Mouse (Mus musculus) kidney, postnatal 10 days (tissue): ENCODE measurements around the gene Dupd1.
A peak's percentile ranks its signal among the peaks of the same experiment; 100 is the strongest.

Source experiments
- DNase-seq: peaks from one replicate; pipeline ENCODE4 v3.0.0; 2021; ENCODE audit warnings: mixed read lengths

Gene Dupd1

GRCm38 (mm10) chr14:21714486-21714885 is at the start of gene Dupd1:
Gene Dupd1 (minus strand): TSS chr14:21714576.
- no peak for DNase-seq

DNA sequence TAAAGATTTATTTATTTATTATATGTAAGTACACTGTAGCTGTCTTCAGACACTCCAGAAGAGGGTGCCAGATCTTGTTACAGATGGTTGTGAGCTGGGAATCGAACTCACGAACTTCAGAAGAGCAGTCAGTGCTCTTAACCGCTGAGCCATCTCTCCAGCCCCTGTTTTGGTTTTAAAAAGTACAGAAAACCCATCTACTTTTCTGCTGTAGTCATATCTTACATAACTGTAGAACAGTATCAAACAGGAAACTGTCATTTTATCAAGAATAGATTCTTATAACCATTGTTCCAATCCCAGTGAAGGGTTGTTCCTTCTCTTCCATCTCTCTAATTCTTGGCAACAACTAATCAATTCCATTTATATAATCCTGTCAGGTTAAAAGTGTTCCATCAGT is 49.4 kb upstream of the Dupd1 start:
- no peak for DNase-seq

- DNase-seq, result no peak
Observed at GRCm38 (mm10) chr14:21761560-21761959, 47.2 kb upstream of the Dupd1 start.

DNA sequence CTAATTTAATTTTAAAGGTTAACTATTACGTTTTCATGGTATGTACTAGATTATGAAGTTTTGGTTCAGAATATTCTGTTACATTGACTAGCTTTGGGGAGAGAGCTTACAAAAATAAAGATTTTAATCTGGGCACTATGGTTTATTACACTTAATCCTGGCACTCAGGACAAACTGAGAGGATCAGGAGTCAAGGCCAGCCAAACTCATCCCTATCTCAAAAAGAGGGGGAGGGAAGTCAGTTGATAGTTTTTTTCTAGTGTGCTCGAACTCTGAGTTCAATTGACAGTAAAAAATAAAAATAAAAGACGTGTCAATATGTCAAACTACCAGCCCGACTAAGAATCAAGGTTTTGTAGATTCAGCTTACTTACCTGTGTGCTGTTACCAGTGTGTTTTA is 39.0 kb upstream of the Dupd1 start:
- DNase-seq, result no peak

- no peak for DNase-seq
Observed at GRCm38 (mm10) chr14:21752411-21752810, 38.0 kb upstream of the Dupd1 start.

GRCm38 (mm10) chr14:21750881-21751542 is 36.6 kb upstream of the Dupd1 start, which contains the start of gene Dusp13:
Gene Dusp13 (minus strand): TSS chr14:21751181.
- peak; percentile 78 for DNase-seq

DNA sequence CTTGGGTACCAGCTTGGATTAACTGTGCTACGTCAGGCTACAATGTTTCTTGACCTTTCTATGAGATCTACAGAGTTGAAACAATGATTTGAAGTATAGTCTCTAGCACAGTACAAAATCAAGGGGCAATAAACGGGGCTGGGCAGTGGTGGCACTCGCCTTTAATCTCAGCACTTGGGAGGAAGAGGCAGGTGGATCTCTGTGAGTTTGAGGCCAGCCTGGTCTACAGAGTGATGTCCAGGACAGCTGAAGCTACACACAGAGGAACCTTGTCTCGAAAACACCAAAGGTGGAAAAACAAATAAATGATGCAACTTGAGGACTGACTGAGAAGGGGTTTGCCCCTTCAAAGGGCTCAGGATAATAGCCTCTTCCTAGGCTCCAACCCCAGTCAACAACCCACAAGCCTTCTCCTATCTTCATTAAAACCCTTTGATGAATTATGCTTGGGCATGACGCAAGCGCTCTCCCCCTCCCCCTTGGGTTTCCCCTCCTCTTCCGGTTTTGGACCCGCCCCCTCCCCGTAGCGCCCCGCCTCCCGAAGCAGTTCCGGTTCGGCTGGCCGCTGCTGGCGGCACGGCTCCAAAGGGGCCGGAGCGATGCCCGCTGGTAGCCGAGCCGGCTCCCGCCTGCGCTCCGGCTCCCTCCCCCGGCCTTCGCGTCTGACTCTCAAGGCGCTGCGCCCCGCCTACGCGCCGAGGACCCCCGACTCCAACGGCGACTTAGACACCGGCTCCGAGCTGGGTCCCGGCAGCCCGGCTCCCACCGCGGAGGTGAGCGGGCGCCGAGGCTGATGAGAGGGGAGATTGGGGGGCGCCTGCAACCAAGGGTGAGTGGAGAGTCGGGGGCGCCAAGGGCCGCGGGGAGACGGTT is 35.9 kb upstream of the Dupd1 start, which contains the start of gene Samd8:
Gene Samd8 (plus strand): TSS at position 524 of the 873 bp plus-strand sequence.
- peak; percentile 93 for DNase-seq

- peak; percentile 82 for DNase-seq
Observed at GRCm38 (mm10) chr14:21748142-21748870, 33.9 kb upstream of the Dupd1 start.

GRCm38 (mm10) chr14:21747436-21748141 is 33.2 kb upstream of the Dupd1 start:
- no peak for DNase-seq

DNA sequence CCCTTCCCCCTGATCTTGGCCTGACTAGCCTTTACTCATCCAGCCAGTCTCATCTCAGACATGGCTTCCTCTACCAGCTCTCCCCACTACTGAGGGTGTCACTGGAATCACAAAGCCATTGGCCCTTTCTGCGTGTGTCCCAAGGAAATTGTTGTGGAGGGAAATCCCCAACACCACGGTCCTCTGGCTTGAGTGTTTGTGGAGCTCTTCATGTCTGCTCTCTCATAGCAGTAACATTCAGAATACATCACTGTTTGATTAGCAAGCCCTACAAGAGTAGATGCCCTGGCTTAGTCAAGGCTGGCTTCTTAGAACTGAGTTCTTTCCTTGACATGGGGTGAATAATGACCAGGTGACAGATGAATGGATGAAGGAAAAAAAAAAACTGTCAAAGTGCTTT is 32.5 kb upstream of the Dupd1 start:
- no peak for DNase-seq

- no peak for DNase-seq
Observed at GRCm38 (mm10) chr14:21746251-21746650, 31.9 kb upstream of the Dupd1 start.

- DNase-seq, result no peak
Observed at GRCm38 (mm10) chr14:21745149-21745548, 30.8 kb upstream of the Dupd1 start.

- no peak for DNase-seq
Observed at GRCm38 (mm10) chr14:21744169-21744568, 29.8 kb upstream of the Dupd1 start.

- DNase-seq, result no peak
Observed at GRCm38 (mm10) chr14:21742441-21742840, 28.1 kb upstream of the Dupd1 start.

DNA sequence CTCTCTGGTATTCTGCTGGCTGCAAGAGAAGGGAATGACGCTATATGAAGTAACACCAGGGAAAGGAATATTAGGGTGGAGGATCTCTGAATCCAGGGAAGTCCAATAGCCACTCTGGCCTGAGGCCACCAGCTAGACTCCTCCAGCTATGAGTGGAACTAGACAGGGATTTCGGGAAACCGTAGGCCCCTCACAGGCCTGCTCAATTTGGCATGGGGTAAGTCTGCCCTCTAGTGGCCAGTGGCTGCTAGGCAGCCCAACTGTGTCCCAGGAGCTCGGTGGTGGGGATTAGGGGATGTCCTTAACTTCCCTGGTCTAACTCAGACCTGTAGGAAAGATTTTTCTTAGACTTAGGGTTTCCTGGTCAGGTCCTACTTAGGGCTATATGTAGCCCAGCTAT is 27.4 kb upstream of the Dupd1 start:
- DNase-seq, result peak; percentile 89

- DNase-seq, result no peak
Observed at GRCm38 (mm10) chr14:21741314-21741713, 26.9 kb upstream of the Dupd1 start.

DNA sequence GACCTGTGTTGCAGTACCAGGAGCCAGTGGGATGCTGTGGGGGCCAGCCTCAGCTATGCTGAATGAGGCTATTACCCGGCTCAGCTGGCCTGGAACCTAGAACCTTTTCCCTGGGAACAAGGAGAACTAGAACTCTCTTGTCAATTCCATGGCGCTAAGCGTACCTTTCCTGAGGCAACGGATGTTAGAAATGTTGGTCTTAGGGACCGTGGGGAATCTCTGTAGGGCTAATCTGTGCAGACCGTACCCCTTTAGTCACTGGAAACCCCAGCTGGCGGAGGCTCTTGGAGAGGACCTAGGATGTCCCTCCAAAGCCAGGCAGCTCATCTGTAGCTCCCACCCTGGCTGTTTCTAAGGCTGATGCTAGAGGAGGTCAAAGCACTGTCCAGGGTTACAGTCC is 26.0 kb upstream of the Dupd1 start:
- no peak for DNase-seq

DNA sequence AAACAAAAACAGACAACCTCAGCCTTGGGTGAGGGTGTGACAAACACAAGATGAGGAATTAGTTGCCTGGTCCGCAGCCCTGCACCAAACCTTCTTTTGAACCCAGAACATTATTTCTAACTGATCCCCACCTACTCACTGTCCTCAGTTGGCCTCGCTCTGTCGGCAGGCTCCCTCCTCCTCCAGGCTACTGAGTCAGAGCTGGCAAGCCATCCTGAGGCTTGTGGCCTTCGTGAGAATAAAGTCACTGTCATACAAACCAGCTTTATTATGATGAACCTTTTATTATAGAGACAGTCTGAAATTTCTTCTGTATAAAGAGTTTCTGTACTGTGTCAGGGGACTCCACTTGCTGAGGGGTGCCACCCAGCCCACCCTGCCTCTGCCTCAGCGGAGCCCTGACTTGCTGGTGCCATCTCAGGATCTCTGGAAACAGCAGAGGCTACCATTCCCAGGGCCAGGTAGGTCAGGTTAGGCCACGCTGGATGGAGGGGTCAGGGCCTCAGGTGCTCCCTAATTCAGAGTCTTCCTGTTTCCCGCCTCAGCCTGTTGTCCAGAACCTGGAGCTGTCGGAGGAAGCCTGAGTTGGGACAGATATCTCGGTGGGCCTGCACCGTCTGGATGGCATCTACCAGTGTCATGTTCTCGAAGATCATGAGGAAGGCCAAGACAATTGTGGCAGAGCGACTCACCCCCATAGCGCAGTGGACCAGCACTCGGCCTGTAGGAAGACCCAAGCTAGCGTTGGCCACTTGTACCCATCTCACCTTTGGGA is 18.9 kb upstream of the Dupd1 start:
- DNase-seq, result no peak

- no peak for DNase-seq
Observed at GRCm38 (mm10) chr14:21729936-21730335, 15.6 kb upstream of the Dupd1 start.

DNA sequence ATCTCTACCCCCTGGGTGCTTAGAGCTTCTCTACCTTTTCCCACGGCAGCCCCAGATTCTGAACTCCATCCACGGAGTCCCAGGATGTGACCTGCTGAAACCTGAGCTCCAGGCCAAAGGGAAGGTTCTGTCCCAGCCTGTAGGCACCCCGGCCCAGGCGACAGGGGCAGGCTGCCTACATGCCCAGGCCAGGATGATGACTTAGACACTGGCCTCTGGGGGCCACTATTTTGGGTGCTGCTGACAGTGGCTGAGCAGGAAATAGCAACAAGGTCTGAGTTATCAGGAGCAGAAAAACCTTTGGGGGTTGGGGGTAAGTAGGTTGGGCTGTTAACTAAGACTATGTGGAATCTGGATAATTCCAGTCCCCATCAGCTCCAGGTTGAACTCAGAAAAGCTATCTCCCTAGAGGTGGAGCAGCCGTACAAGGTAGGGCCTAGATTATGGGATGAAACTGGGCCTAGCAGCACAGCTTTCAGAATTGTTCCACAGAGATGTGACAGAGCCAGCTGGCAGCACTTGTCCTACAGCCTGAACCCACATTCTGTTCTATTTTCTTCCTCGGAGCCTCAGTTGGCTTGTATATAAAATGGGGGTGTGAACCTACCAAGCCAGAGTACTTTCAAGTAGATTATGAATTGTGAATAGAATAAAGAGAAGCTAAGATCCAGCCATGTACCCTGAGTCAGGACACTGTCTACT is 14.8 kb upstream of the Dupd1 start:
- no peak for DNase-seq

GRCm38 (mm10) chr14:21722021-21722698 is 7.8 kb upstream of the Dupd1 start:
- no peak for DNase-seq
